Mouse (Mus musculus) heart, adult 8-10 months (tissue): ENCODE measurements at regions not wholly inside any gene's neighbourhood (a gene's known extent, or its start where the extent isn't known, plus 50 kb on each side); places are given as distances from the start of the nearest gene placed in this dataset.

Source experiments
- DNase-seq: peaks from one replicate; pipeline ENCODE4 v3.0.0; 2022; ENCODE audit warnings: low spot score

- no peak for DNase-seq
These were observed 134.7 kb upstream of the Fstl4 start for GRCm38 (mm10) chr11:52629776-52630175.

DNA sequence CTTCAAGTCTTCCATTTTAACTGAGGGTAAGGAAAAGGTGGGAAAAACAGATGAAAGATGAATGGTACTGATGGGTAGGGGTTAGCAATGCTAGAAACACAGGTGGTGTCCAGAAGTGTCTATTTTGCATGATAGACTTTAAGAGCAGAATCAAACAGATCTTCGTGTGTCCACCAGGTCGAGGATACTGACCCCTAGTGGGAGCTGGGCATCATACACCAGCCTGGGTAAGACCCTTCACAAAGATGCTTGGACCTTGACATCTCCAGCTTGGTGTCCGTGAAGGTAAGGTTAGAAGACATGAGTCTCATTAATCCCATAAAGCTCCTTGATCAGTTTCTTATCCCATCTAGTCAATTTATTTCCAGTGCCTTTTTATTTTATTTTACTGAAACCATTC, 132.9 kb upstream of the Fstl4 start:
- DNase-seq = no peak

DNA sequence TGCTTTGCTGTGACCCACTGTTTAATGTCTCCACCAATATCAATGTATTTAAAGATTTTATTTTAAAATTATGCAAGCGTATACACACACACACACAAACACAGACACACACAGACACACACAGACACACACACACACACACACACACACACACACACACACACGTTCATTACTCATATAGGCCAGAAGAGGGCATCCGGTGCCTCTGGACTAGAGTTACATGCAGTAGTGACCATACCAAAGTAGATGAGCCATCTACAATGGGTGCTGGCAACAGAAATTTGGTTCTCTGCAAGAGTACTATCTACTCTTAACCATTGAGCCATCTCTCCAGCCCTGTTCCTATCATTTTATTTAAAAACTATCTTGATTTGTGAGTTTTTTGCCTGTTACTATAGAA, 130.2 kb upstream of the Fstl4 start:
- no peak for DNase-seq

DNA sequence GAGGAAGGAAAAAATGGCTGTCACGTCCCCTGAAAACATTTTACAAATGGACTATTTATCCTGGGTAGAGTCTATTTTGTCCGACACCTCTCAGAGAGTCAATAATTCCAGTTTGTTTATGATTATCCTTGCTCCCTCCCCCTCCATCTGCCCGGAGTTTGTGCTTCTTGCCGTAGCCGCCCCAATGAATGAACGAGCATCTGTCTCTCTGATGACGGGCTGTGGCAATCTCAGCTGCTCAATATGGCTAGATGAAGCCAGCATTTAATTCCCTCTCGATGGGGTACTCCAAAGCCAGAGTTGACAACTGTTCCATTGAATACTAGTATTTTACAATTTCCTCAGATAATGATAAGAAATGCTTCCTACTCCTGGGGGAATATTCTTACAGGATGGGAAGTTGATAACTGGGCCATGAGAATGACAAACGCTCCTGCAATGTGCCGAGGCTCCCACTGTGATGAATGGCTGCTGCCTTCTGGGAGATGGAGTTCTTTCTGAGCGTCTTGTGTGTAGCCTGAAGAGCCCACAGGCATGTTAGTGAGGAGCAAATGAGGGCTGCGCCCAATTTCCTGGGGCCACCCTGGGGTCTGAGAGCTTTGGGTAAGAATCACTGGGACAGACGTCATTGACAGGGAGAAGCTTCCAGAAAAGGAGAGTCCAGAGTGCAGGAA, 128.6 kb upstream of the Fstl4 start:
- DNase-seq = no peak

DNA sequence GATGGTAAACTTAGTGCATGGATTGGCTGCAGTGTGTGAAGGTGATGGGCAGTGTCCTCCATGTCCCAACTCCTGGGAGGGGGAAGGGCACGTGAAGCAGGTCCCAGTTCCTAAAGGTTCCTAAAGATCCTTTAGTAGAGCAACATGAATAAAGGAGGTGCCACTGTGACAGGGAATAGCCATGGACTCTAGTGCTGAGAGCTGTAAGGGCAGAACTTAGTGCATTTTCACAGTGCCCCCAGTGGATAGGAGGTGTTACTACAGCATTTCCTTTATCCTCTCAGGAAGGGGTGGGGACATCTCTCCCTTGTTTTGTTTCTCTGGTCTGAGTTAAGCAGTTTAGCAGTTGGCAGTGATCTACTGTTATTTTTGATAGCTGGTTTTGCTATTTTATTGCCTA, 125.5 kb upstream of the Fstl4 start:
- no peak for DNase-seq

DNA sequence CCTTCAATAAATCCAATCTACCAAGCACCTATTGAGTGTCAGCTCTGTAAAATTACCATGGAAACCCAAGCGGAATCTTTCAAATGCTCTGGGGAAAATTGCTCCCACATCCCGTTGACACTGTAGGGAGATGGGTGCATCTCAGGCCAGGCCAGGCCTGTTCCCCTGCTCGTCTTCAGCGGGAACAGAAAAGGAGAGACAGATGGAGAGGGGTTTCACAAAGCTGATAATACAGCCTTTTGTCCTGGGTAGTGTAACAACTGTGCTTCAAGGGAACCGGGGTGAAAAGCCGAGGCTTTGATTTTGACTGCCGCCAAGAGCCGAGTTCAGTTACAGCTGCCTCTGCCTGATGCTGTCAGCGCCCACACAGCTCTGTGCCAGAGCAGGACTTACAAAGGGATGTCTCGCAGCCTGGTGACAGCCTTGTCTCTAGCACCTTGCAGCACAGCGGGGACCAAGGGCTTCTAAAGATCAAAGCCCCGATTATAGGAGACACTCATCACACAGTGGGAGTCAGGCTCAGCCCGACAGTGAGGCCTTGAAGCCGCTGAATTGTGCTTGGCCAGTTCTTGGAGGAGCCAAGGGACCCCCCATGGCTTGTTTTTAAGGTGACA, 122.6 kb upstream of the Fstl4 start:
- DNase-seq = no peak

- DNase-seq = no peak
These were observed 120.2 kb upstream of the Fstl4 start for GRCm38 (mm10) chr11:52644081-52644768.

DNA sequence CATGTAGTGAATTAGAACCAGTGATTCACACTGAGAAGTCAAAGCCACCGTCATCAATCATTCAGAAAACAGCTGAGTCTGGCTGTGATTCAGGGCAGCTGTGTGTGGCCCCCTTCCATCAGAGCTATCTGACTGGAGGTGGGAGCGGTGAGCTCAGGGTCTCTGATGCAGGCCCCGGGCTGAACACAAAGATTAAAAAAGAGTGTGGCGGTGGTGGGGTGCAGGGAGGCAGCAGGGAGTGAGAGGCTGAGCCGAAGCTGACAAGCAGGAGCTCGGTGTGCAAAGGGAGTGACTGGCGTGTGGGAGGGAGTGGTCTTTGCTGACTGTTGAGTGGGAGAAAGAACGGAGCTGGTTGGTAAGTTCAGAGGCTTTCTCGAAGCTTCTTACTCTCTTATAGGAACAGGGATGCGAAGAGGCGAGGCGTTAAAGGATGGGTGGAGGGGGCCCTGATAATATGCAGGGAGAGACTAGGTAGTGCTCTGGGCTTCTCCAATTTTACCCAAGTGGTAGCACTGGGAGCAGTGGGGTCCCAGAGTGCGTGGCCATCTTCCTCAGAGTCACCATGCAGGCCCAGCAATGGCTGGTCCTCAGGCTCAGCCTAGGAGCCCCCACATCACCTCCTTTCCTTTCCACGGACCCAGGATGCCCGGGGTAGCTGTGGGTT, 116.1 kb upstream of the Fstl4 start:
- DNase-seq = no peak

DNA sequence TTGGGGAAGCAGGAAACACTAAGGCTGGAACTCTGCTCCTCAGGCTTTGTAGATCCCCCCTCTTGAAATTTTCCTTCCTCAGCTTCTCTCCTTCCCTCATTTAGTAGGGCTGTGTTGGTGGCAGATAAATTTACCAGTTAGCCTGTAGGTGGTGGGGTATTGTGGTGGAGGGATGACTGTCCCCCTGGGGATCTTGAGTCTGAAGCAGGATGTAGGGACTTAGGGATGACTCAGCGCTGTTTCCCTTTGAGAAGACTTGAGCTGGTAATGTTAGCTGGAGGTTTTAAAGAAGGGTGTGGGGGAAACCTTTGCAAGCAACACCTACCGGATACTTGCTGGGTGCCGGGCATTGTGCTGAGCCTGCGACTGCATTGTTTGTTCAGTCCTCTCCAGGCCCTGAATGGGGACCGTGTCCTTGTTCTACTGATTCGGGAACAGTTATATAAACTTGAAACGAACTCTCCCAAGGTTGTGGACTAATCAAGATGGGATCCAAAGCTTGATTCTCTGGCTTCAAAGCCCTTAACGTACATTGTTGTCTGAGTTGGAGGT, 115.5 kb upstream of the Fstl4 start:
- no peak for DNase-seq

GRCm38 (mm10) chr11:52654640-52655039, 109.8 kb upstream of the Fstl4 start:
- no peak for DNase-seq

DNA sequence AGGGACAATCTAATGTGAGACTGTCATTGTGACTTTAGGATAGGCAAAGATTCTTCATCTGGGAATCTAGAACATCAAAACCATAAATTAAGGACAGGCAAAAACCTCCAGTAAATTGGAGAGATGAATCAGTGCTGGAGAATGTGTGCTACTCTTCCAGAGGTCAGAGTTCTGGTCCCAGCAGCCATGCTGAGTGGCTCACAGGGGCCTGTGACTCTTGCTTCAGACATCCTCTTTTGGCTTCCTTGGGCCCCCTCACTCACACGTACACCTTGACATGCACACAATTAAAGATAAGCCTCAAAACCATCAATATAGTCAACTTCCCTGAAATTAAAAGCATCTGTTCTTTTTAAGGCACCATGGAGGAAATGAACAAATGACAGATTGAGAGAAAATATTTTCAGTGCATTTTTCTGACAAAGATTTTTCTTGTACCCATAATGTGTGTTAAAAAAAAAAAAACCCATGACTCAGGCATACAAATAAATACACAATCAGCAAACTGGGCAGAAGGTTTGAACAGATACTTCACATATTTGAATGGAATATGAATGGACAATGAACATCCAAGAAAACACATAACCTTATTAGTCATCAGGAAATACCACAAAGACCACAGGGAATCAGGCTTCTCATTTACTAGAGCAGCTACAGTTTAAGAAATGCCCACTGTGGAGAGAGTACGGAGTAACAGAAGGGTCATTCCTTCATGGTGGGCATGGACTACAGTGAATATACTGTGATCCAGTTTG, 108.5 kb upstream of the Fstl4 start:
- no peak for DNase-seq

DNA sequence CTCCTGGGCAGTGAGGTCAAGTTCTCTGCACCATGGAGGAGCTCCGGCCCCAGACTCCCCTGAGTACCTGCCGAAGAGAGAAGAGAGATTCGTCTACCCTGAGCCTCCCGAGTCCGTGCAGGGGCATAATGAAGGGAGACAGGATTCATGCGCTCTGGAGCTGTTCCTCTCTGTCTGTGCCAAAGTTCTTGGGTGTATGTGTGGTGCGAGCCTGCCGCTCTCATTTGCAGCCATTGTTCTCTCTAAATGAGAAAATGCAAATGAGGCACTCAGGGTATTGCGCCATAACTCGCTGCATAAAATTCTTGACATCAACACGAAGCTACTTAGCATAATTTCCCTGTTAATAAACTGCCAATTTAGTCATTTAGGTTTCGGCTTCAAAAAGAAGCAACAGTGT, 103.2 kb upstream of the Fstl4 start:
- DNase-seq = no peak

DNA sequence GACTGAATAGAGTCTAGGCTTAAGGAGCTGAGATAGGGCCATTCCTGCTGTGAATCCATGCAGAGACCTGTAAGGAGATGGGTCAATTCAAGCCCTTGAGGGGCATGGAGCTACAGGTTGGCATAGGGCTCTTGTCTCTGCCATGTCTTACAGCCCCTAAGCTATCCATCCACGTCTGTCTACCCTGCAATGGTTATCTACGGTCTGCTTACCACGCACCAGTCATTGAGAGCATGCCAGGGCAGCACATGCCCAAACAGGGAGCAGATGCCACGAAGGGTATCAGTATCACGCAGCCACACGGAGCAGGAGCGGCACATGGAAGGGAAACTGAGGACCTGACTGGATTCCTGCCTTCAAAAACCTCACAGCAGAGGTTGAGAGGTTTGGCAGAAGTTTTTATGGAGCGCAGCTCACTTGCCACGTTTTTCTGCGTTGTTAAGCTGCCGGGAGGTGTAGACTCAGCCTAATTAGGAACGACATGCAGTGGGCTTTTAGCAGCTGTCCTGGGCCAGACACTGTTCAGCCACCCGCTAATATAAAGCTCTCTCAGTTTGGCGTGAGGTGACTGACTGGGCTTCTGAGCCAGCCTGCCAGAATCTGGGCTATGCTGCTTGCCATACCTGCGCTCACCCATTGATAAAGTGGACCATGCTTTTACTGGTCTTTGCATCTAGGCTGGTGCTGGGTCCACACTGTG, 102.4 kb upstream of the Fstl4 start:
- DNase-seq = no peak

DNA sequence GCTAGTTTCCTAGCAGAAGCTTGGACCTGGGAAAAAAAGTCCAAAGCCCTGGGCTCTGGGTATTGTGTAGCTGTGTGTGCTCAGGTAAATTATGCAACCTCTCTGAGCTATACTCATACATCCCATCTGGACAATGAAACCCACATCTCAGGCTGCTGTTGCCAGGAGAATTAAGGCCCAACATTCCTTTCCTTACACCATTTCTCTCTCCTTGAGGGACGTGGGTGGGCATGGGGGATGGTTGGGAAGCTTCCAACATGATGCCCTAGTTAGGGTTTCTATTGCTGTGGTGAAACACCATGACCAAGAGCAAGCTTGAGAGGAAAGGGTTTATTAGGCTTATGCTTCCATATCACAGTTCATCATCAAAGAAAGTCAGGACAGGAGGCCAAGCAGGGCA, 99.1 kb upstream of the Fstl4 start:
- DNase-seq = no peak

DNA sequence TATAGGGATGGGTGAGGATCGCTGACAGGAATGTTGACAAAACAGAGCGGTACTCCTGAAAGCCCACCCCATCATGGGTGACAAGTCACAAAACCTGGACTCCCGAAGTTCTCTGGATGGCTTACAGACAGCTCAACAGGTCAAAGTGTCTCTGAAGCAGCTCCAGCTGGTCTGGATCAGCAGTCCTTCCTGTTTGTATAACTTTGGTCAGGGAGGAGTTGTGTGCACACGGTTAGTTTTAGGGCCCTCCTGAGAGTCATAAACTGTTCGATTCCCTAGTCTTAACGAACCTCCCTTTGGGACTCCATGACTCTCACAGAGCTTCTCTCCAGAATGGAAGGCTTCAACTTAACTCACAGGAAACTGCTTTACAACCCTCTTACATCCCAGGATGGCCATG, 89.4 kb upstream of the Fstl4 start:
- DNase-seq = no peak

DNA sequence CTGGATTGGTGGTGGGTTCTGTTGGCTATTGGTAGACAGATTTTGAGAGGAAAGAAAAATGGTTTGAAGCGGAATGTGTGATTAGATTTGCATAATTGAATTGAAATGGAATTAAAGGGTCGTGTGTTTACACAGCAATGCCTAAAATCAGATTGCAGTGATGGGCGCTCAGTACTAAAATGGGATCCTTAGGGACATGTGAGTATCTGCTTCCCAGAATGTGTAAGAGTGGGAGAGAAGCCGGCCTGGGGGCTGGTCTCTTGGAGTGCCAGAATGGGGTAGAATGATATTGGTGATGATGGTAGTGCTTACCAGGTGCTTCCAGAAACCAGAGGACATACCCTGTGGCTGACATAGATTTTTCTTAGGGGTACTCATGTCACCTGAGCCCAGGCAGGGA, 86.2 kb upstream of the Fstl4 start:
- DNase-seq = no peak

DNA sequence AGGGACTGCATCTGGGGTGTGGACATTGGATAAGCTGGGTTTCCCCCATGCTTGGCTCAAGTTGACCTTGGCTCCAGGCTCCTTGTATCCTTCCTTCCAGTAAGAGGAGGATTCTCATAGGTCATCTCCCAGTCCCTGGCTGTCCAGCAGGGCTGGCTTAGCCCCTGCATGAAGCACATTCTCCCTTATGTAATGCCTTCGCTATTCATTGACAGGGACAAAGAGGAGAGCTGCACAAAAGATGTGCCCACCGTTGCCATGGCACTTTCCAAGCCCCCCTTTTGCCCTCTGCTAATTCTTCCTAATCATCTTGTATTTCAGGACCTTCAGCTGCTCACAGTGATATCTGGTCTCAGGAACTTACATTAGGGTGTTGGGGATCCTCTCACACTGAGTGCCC, 79.0 kb upstream of the Fstl4 start:
- no peak for DNase-seq

DNA sequence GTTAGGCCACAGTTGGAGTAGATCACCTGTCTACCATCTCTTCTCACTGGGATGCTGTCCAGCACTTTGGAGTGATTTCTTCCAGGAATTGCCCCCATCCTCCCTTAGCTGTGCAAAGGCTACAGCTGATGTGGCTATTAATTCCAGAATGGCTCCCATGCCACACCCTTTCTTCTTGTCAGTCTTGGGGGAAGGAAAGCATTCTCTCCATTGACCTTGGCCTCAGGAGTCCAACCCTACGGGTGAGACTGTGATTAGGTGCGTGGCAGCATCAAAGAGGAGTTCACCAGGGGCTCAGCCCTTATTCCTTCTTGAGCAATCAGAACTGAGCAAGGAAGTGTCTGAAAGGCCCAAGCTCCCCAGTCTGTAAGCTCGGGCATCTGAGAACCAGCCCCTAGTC, 71.7 kb upstream of the Fstl4 start:
- DNase-seq = no peak

GRCm38 (mm10) chr11:52701682-52702081, 62.8 kb upstream of the Fstl4 start:
- DNase-seq = no peak

- DNase-seq = no peak
These were observed 61.0 kb upstream of the Fstl4 start for GRCm38 (mm10) chr11:52703391-52703790.
